Mouse (Mus musculus) heart, postnatal 0 days (tissue): ENCODE measurements around the gene Hpse2. TPM values are rescaled to one million over a fixed set of nuclear protein-coding genes. Genes with fewer than 3 reads are reported as not detected.

Experiments
- ATAC-seq: fragments of 200-750 bp; cut with Nextera tagmentation; 2 replicates; pipeline ENCODE4 v1.8.0; 2017; ENCODE audit warnings: low read depth, moderate number of reproducible peaks, moderate library complexity; ENCODE audit not compliant: insufficient read depth
- DNase-seq: peaks from one replicate; pipeline ENCODE4 v3.0.0-alpha.2; 2016; ENCODE audit warnings: low spot score
- H3K27ac ChIP-seq: fragments of 300-500 bp; sonication (generic); 2 replicates; pipeline ENCODE4 v1.5.1; 2014; ENCODE audit warnings: low read depth, mild to moderate bottlenecking
- H3K27me3 ChIP-seq: fragments of 300-500 bp; sonication (generic); 2 replicates; pipeline ENCODE4 v1.6.1; 2014; ENCODE audit warnings: low read length, mixed read lengths; ENCODE audit not compliant: control insufficient read depth, insufficient read depth
- H3K36me3 ChIP-seq: fragments of 300-500 bp; sonication (generic); replicated peaks from 2 replicates; pipeline ENCODE4 v1.6.1; 2014; ENCODE audit warnings: low read length, mixed read lengths; ENCODE audit not compliant: control insufficient read depth, insufficient read depth
- H3K4me1 ChIP-seq: fragments of 300-500 bp; sonication (generic); 2 replicates; pipeline ENCODE4 v1.6.1; 2014; ENCODE audit warnings: antibody characterized with exemption; ENCODE audit not compliant: control insufficient read depth, insufficient read depth
- H3K4me2 ChIP-seq: fragments of 300-500 bp; sonication (generic); 2 replicates; pipeline ENCODE4 v1.6.1; 2014; ENCODE audit warnings: low read depth, mild to moderate bottlenecking, low read length, moderate library complexity
- H3K4me3 ChIP-seq: fragments of 300-500 bp; sonication (generic); 2 replicates; pipeline ENCODE4 v1.5.1; 2014; ENCODE audit warnings: low read depth, low read length
- H3K9ac ChIP-seq: fragments of 300-500 bp; sonication (generic); replicated peaks from 2 replicates; pipeline ENCODE4 v1.6.1; 2014; ENCODE audit warnings: low read depth, low read length, mixed read lengths
- H3K9me3 ChIP-seq: fragments of 300-500 bp; sonication (generic); replicated peaks from 2 replicates; pipeline ENCODE4 v1.6.1; 2016; ENCODE audit warnings: low read length; ENCODE audit not compliant: control insufficient read depth
- CTCF ChIP-seq: IDR thresholded peaks from 2 replicates; pipeline ENCODE4 v1.5.1; 2016; ENCODE audit warnings: antibody characterized with exemption, control low read depth, low read depth
- EP300 ChIP-seq: IDR thresholded peaks from 2 replicates; pipeline ENCODE4 v1.6.1; 2016; ENCODE audit warnings: antibody characterized with exemption, low read depth
- WGBS: fragments of 180-500 bp; shearing (Covaris S2); extraction: QIAGEN DNeasy Blood & Tissue Kit; methylation state at CpG from one replicate; pipeline ENCODE4 v1.1.7; 2014; 5-methylcytosine and 5-hydroxymethylcytosine counted together
- polyA plus RNA-seq: library from polyadenylated mRNA; unstranded; fragments of >200 nt; fragmentation: Nextera tagmentation; extraction: Ambion mirVana; gene quantifications from 2 replicates; pipeline ENCODE4 v1.2.1, GENCODE M21; 2015
- total RNA-seq: library from RNA; depleted of rRNA; stranded (reverse); fragments of >200 nt; gene quantifications from 2 replicates; pipeline ENCODE4 v1.2.3, GENCODE M21; 2014; ENCODE audit warnings: low replicate concordance; rRNA removed

Hpse2 gene
- total and polyA plus RNA-seq, 2 experiments from 2014 or later = 0.45 to 0.69 TPM

GRCm38 (mm10) chr19:42740163-42740899, 647.8 kb downstream of the Hpse2 start:
- ATAC-seq (no peak), DNase-seq (no peak)
- H3K27me3 ChIP-seq = 0 out of 2 replicates have a peak, but pooled peaks cover 6% of the 10 kb centered on the region
- no peak overlapping the region for H3K27ac ChIP-seq
- TF ChIP-seq EP300 (no peak), CTCF (no peak)
- H3K4me1 ChIP-seq = 0 out of 2 replicates have a peak, but pooled peaks cover 4% of the 10 kb centered on the region
- H3K4me2 ChIP-seq = no peak overlapping the region
- no peak overlapping the region for H3K9ac ChIP-seq
- H3K36me3 ChIP-seq = no peaks in the 10 kb centered on the region
- WGBS = 82% methylated on average over 8 of the region's 8 CpGs
- H3K9me3 ChIP-seq = no peaks in the 10 kb centered on the region
- H3K4me3 ChIP-seq = no peak overlapping the region

- H3K27me3 ChIP-seq = 0 out of 2 replicates have a peak, but pooled peaks cover 6% of the 10 kb centered on the region
- DNase-seq (no peak), ATAC-seq (no peak)
- no peak overlapping the region for H3K9ac ChIP-seq
- 81% methylated on average over 6 of the region's 6 CpGs for WGBS
- TF ChIP-seq CTCF (no peak), EP300 (no peak)
- H3K36me3 ChIP-seq = no peaks in the 10 kb centered on the region
- no peak overlapping the region for H3K27ac ChIP-seq
- H3K4me2 ChIP-seq = no peak overlapping the region
- H3K4me3 ChIP-seq = no peak overlapping the region
- H3K9me3 ChIP-seq = no peaks in the 10 kb centered on the region
- 0 out of 2 replicates have a peak, but pooled peaks cover 4% of the 10 kb centered on the region for H3K4me1 ChIP-seq
Observed at GRCm38 (mm10) chr19:42739734-42740133, 648.4 kb downstream of the Hpse2 start.

GRCm38 (mm10) chr19:42737753-42738152, 650.4 kb downstream of the Hpse2 start:
- DNase-seq = no peak
- no peak overlapping the region for H3K9ac ChIP-seq
- no peak overlapping the region for H3K27ac ChIP-seq
- H3K4me3 ChIP-seq = no peak overlapping the region
- no peak overlapping the region for H3K4me2 ChIP-seq
- no peaks in the 10 kb centered on the region for H3K9me3 ChIP-seq
- H3K27me3 ChIP-seq = 0 out of 2 replicates have a peak, but pooled peaks cover 6% of the 10 kb centered on the region
- ATAC-seq = no peak
- 68% methylated on average over 9 of the region's 9 CpGs for WGBS
- 0 out of 2 replicates have a peak, but pooled peaks cover 4% of the 10 kb centered on the region for H3K4me1 ChIP-seq
- TF ChIP-seq EP300 (no peak), CTCF (no peak)
- no peaks in the 10 kb centered on the region for H3K36me3 ChIP-seq

Other genes starting within 250 kb of the Hpse2 start
- gene Cnnm1, start 52.1 kb upstream of the Hpse2 start, total RNA-seq = 0.12 TPM in 1 of 2 replicates, not detected in the other
- gene Cnnm1, start 52.1 kb upstream of the Hpse2 start, polyA plus RNA-seq = 0.03 TPM in 1 of 2 replicates, not detected in the other
- gene Got1, start 136.2 kb upstream of the Hpse2 start, total RNA-seq = 344 and 375 TPM in 2 replicates
- gene Got1, start 136.2 kb upstream of the Hpse2 start, polyA plus RNA-seq = 394 and 404 TPM in 2 replicates
- 0.15 TPM in 1 of 2 replicates, not detected in the other for gene Nkx2-3, start 224.0 kb upstream of the Hpse2 start, total RNA-seq
- gene Nkx2-3, start 224.0 kb upstream of the Hpse2 start, polyA plus RNA-seq = not detected in 2 replicates